Mouse (Mus musculus) right cerebral cortex, postnatal 10 days (tissue): ENCODE measurements at regions not wholly inside any gene's neighbourhood (a gene's known extent, or its start where the extent isn't known, plus 50 kb on each side); places are given as distances from the start of the nearest gene placed in this dataset.

Source experiments
- DNase-seq, 2 experiments: peaks; one replicate each; pipeline ENCODE4 v3.0.0; 2021; ENCODE audit warnings: low spot score in 2 of 2

DNA sequence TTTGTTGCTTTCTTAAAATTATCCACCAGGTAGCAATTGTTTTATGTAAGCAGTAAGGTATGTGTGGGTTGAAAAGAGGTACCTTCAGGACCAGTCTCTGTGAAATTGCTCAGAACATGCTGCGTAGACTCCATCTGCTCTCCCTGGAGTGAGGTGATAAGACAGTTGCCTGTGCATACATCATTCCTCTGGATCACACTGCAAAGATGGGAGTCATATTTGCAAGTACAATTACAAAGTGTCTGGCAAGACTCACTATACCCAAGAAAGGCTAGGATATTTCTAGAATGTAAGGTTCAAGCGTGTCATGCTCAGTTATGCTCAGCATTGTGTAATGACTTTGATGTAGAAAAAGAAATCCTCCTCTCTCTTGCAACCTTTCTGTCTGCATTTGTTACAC lies 1283.5 kb upstream of the Slc10a2 start:
- peak in 1 of 2 experiments; percentile 26 for DNase-seq

DNA sequence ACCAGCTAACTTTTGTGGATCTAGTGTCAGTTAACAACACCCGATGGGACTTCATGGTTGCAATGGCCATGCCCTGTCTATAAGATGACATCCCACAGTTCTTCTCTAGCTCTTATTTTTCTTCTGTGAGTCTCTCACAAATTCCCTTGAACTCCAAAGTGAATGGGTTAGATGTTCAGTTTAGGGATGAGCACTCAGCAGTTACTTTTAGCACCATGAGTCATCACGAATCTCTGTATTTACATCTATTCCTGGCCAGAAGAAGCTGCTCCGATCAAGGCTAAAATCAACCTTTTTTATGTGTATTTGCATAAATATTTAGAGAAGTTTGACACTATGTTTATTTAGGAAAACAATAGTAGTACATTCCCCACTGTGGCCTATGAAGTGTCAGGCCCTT lies 1269.6 kb upstream of the Slc10a2 start:
- DNase-seq, result no peak

GRCm38 (mm10) chr8:6361403-6361942 lies 1256.3 kb upstream of the Slc10a2 start:
- no peak for DNase-seq

GRCm38 (mm10) chr8:6357866-6358265 lies 1252.7 kb upstream of the Slc10a2 start:
- DNase-seq, result no peak

- DNase-seq, result no peak
These were observed 1245.3 kb upstream of the Slc10a2 start for GRCm38 (mm10) chr8:6350460-6350859.

GRCm38 (mm10) chr8:6350052-6350451 lies 1244.9 kb upstream of the Slc10a2 start:
- DNase-seq, result peak in 1 of 2 experiments; percentile 28

DNA sequence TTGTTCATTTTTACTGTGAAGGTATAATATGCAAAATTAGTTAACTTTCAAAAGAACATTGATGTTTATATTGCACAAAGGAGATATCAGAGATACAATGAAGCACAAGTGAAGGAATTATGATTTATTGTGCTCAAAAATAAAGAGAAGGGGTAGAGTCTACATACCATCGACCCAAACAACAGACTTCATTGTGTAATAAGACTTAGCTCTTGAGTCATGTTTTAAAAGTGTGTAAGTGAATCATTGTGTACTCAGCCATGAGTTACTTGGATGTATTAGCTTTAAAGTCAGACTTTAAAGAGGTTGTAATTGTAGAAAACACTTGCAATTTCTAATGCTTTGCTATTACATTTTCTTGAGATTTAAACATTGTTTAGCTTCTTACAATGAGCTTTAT lies 1240.6 kb upstream of the Slc10a2 start:
- no peak for DNase-seq

DNA sequence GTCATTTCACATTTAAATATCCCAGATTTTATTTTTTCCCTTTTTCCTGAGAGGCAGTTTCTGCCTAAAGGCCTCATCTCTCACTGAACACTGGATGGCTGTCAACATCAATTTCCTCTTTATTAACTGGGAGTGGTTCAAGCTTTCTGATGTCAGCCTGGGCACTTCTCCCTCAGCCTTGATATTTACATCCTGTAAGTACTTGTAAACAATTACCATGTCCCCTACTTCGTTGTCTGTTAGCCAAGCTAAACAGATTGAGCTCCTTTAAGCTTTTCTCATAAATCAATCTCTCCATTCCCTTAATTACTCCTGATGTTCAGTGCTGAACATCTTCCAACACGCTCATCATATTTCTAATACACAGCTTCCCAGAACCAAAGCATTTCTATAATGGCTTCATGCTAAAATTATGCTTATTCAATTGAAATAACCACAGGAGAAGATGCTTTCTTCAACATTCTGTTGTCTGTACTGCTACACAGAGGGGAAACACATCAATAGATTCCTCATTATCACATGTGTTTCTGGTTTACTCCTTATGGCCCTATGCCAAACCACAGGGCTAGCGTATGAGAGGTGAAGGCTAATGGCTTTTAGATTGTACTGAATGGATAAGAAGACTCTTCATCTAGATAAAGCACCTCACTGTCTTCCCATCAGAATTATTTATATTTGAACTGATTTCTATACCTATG lies 1235.2 kb upstream of the Slc10a2 start:
- DNase-seq, result no peak

DNA sequence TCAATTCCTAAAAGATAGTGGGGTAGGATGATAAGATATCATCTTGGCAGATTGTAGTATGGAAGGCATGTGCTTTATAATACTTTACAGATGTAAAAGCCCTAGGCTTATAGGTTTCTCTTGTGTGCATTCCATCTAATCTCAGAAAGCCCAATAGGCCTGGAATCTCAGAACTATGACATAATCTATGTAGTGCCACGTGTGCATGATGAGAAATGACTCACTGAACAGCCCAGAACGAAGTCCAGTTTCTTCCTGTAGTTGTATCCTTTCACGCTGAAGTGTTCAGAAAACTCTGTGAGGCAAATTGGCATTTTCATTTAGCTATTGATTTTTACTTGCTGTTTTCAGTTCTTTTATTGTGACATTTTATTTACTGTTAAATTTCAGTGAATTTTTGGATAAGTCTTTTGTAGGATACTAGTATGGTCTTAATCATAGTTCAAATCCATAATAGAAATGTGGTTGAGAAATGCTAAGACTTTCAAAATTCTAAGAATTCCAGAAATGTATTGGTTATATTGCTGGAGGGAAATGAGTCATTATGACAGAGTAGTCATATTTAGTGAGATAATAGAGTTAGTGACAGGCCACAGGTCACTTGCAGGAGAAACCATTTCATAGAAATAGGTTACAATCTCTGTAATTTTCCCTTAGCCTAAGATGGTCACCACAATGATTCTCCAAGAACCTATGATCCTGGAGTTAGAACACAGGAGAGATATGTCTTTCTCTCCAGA lies 1229.3 kb upstream of the Slc10a2 start:
- DNase-seq, result no peak

DNA sequence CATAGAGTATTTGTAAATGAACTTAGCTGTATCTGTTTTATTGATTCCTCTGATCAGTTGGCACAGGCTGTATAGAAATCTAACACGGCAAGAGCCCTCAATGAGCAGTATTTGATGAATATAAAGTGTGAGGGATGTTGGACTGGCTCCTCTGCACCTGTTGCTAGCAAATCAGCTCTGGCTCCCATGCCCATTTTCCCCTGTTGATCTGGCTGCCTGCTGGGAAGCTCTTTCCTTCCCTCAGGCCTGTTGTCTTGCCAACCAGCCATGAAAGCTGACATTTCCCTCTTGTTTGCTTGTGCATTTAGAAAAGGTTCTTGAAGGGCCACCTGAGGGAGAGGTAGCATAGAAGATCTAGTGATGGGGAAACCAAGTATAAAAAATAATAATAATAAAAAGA lies 1216.2 kb upstream of the Slc10a2 start:
- peak; percentile 20 to 23 for DNase-seq

DNA sequence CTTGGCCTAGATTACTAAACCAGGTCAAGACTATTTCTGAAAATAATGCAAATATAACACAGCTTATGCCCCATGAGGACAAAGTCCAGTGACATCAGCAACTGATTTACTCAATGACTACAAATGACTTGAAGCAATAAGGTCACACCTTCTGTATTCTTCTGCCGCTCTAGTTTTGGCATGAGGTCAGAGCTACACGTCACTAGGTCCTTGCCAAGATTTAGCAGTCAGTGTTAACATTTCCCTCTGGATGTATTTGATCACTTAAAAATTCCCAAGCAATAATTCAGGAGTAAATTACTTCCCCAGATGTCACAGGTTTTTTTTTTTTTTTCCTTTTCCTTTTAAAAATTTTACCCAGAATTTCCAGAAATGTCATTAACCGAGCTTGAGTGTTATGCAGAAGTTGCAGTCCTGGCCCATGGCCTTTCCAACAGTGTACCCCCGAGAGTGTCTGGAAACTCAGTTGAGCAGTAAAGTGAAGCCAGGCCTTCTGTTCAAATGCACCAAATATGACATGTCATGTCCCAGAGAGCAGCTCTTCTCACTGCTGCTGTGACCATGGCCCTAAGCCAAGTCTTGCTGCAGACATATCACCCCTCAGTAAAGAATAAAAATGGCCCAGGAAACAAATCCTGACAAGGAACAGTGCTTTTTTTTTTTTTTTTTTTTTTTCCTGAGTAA lies 1210.2 kb upstream of the Slc10a2 start:
- DNase-seq, result no peak

DNA sequence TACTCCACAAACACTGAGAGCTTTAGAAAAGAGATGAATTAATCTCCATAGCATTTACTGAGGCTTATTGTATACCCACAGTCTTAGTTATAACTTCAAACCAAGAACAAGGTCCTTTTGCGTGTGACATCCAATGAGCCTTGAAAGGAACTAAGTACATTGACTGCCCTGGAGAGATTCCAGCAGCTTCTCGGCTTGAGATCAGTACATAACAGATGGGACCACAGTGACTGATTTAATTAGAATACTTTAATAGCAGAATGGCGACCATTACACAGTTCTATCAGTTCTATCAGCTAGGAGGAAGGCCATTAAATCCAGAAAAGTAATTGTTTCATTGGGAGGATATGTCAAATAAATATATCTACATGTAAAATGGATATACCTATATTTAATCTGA lies 1183.7 kb upstream of the Slc10a2 start:
- DNase-seq, result peak; percentile 19 to 21

DNA sequence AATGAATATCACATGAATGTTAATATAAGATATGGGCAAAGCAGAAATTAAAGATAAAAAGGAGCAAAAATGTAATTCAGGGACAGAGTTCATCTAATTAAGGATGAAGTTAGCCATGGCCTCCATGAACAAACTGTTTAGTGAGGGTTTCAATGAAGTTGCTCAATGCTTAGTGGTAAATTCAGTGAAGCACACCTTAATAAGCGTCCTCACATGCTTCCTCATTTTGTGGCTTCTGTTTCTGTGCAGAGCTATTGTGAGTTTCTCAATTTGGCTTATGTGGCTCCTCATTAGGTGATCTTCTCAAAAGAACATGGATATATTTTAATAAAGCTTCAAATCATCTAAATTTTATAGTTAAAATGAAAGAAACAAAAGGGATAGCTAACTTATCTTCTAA lies 1174.8 kb upstream of the Slc10a2 start:
- no peak for DNase-seq
